Mouse (Mus musculus): ENCODE data around the gene Farp1. TPM values are rescaled to one million over a fixed set of nuclear protein-coding genes. Genes with fewer than 3 reads are reported as not detected.

Gene Farp1
- polyA plus RNA-seq, 1 experiment, result 12.4 TPM

DNA sequence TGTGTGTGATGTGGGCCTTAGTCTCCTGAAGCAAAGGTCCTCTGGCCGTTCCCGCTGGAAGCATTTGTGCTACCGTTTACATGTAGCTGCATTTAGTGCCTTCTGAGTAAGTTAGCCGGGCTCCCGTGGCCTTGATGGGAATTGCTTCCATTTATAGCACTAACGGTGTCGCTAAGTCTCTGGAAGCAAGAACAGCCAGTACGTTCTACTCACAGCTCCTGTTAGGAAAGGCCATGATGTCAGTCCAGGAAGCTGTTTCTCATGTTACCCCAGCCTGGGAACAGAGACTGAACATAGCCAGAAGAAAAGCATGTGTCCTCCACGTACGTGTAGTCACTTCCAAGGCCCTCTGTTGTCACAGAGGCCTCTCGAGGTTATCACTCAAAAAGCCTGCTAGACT lies 190.8 kb downstream of the Farp1 start:
- H3K27ac ChIP-seq (ENCODE audit: insufficient read depth, low read depth, low read length), result no peak overlapping the region
- H3K4me1 ChIP-seq (ENCODE audit: control insufficient read depth, insufficient read depth, insufficient read length, low read length), result no peaks in the 10 kb centered on the region
- H3K36me3 ChIP-seq (ENCODE audit: control insufficient read depth, insufficient read depth, low read length), result peaks cover 27% of the 10 kb centered on the region
- TF ChIP-seq CTCF (IDR thresholded peaks at IDR 0.05; ENCODE audit: extremely low read depth, insufficient read length, insufficient replicate concordance, low read depth, low read length), result no peak
- TF ChIP-seq POLR2A (IDR thresholded peaks at IDR 0.05; ENCODE audit: low read depth, low read length), result no peak
- no peaks in the 10 kb centered on the region for H3K27me3 ChIP-seq (ENCODE audit: control insufficient read depth, insufficient read depth, low read length)
- 72% methylated on average over 11 of the region's 11 CpGs for WGBS
- H3K4me3 ChIP-seq (ENCODE audit: low read depth, low read length), result no peak overlapping the region

DNA sequence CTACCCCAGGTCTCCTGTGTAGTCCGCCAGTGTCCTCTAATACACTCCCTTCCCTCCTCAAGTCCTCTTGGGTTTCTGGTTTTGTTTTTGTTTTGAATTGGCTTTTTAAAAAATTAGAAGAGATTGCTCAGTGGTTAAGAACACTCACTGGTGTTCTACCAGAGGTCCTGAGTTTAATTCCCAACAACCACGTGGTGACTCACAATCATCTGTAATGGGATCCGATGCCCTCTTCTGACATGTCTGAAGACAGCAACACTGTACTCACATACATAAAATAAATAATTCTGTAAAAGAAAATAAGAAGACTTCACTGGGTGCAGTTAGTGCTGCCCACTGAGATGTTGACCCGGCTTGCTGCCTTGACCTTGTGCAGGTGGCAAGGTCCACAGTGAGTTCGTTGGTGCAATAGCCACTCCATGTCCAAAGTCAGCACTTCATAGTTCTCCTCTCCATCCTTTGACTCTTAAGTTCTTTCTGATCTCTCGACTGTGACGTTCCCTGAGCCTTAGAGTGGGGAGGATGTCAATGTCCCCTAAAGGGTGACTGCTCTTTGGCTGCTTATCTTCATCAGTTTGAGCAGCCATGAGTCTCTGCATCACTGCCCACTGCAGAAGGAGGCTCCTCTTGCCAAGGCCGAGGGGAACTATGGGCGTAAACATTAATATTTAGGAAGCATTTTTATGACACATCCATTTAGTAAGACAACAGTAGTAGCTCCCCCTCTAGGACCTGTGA lies 194.2 kb downstream of the Farp1 start:
- Histone ChIP-seq H3K27ac (ENCODE audit: insufficient read depth, low read depth, low read length) (no peak overlapping the region), H3K4me3 (ENCODE audit: low read depth, low read length) (no peak overlapping the region), H3K27me3 (ENCODE audit: control insufficient read depth, insufficient read depth, low read length) (no peaks in the 10 kb centered on the region), H3K36me3 (ENCODE audit: control insufficient read depth, insufficient read depth, low read length) (peaks cover 30% of the 10 kb centered on the region), H3K4me1 (ENCODE audit: control insufficient read depth, insufficient read depth, insufficient read length, low read length) (no peaks in the 10 kb centered on the region)
- WGBS, result 85% methylated on average over 9 of the region's 9 CpGs
- TF ChIP-seq POLR2A (IDR thresholded peaks at IDR 0.05; ENCODE audit: low read depth, low read length) (no peak), CTCF (IDR thresholded peaks at IDR 0.05; ENCODE audit: extremely low read depth, insufficient read length, insufficient replicate concordance, low read depth, low read length) (no peak)

DNA sequence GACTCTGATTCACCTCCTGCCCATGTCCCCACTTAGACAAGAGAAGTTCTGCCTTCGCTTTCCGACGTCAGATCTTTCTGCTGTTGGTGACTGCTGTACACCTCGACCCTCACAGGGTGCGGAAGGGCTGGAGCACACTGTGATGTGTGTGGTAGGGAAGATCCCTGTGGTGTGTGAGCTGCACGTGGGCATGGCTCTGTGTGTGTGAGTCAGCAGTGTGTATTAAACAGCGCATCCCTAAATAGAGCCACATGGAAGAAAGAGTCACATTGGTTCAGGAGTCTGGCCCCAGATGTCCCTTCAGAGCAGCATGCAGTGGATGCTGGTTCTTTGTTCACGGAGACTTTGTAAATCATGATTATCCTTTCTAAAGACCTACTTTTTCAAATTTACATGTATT lies 196.2 kb downstream of the Farp1 start:
- TF ChIP-seq CTCF (IDR thresholded peaks at IDR 0.05; ENCODE audit: extremely low read depth, insufficient read length, insufficient replicate concordance, low read depth, low read length), result no peak

DNA sequence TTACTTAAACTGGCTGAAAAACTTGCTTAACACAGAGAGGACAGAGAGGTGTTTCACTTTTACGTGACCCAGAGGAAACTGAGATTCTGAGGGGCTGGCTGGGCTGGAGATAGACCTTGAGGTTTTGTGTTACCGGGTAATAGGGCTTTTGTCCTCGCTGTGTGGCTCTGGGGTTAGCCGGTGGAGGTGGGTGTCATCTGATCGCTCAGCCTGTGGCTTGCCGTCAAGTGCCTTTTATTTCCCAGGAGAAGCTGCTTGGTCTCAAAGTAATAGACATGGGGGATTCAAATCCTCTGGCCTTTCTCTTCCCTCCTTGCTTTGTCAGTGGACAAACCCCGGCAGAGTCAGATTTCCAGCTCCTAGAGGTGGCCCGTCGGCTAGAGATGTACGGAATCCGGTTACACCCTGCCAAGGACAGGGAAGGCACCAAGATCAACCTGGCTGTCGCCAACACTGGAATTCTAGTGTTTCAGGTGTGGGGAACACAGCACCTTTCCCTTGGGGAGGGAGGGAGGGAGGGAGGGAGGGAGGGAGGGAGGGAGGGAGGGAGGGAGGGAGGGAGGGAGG lies 199.8 kb downstream of the Farp1 start:
- TF ChIP-seq POLR2A (IDR thresholded peaks at IDR 0.05; ENCODE audit: low read depth, low read length) (no peak), CTCF (IDR thresholded peaks at IDR 0.05; ENCODE audit: extremely low read depth, insufficient read length, insufficient replicate concordance, low read depth, low read length) (no peak)
- Histone ChIP-seq H3K36me3 (ENCODE audit: control insufficient read depth, insufficient read depth, low read length) (peaks cover 37% of the 10 kb centered on the region), H3K4me1 (ENCODE audit: control insufficient read depth, insufficient read depth, insufficient read length, low read length) (no peaks in the 10 kb centered on the region), H3K27me3 (ENCODE audit: control insufficient read depth, insufficient read depth, low read length) (no peaks in the 10 kb centered on the region), H3K4me3 (ENCODE audit: low read depth, low read length) (no peak overlapping the region), H3K27ac (ENCODE audit: insufficient read depth, low read depth, low read length) (no peak overlapping the region)
- 85% methylated on average over 12 of the region's 12 CpGs for WGBS

More for the DNA sequence above, 196.2 kb downstream of the Farp1 start:
- Histone ChIP-seq H3K27ac (ENCODE audit: insufficient read depth, low read depth, low read length) (no peak overlapping the region), H3K36me3 (ENCODE audit: control insufficient read depth, insufficient read depth, low read length) (peaks cover 35% of the 10 kb centered on the region), H3K4me1 (ENCODE audit: control insufficient read depth, insufficient read depth, insufficient read length, low read length) (no peaks in the 10 kb centered on the region), H3K4me3 (ENCODE audit: low read depth, low read length) (no peak overlapping the region), H3K27me3 (ENCODE audit: control insufficient read depth, insufficient read depth, low read length) (no peaks in the 10 kb centered on the region)
- 96% methylated on average over 8 of the region's 8 CpGs for WGBS

DNA sequence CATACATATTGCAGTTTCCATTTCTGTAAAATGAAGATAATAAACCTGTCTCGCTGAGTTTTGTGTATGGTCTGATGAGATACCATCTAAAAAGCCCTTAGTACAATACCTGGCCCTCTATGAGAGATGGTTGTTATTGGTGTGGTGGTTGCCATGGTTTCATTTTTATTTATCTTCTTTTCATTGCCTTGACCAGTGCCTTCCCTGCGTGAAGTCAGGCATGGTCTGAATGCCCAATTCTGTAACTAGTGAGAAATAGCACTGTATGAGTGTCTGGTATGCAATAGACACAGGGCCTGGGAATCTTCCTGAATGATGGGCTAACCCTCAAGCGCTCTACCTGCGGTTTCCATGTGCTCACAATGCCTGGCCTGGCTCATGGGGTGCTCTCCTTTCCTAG lies 201.7 kb downstream of the Farp1 start:
- no peak for TF ChIP-seq CTCF (IDR thresholded peaks at IDR 0.05; ENCODE audit: extremely low read depth, insufficient read length, insufficient replicate concordance, low read depth, low read length)
- no peak for TF ChIP-seq POLR2A (IDR thresholded peaks at IDR 0.05; ENCODE audit: low read depth, low read length)
- Histone ChIP-seq H3K27me3 (ENCODE audit: control insufficient read depth, insufficient read depth, low read length) (no peaks in the 10 kb centered on the region), H3K4me1 (ENCODE audit: control insufficient read depth, insufficient read depth, insufficient read length, low read length) (no peaks in the 10 kb centered on the region), H3K27ac (ENCODE audit: insufficient read depth, low read depth, low read length) (no peak overlapping the region), H3K4me3 (ENCODE audit: low read depth, low read length) (no peak overlapping the region), H3K36me3 (ENCODE audit: control insufficient read depth, insufficient read depth, low read length) (peaks cover 34% of the 10 kb centered on the region)
- WGBS, result 87% methylated on average over 4 of the region's 4 CpGs

DNA sequence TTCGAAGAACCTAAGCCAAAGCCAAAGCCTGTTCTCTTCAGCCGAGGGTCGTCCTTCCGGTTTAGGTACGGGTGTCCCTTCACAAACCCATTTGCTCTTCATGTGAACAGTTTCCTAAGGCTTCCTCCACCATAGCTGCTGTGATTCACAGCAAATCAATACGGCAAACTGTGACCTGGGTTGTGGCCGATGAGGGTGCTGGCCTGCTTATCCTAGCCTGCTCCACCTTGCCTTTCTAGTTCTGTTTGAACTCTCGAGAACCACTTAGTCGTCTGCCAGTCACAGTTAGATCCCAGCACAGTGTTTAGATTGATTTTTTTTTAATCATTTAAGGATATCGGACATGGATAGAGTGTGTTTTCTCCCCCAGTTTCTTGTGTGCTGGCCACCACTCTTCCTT lies 203.7 kb downstream of the Farp1 start:
- Histone ChIP-seq H3K36me3 (ENCODE audit: control insufficient read depth, insufficient read depth, low read length) (peaks cover 38% of the 10 kb centered on the region), H3K4me3 (ENCODE audit: low read depth, low read length) (no peak overlapping the region), H3K27ac (ENCODE audit: insufficient read depth, low read depth, low read length) (no peak overlapping the region), H3K4me1 (ENCODE audit: control insufficient read depth, insufficient read depth, insufficient read length, low read length) (no peaks in the 10 kb centered on the region), H3K27me3 (ENCODE audit: control insufficient read depth, insufficient read depth, low read length) (no peaks in the 10 kb centered on the region)
- TF ChIP-seq POLR2A (IDR thresholded peaks at IDR 0.05; ENCODE audit: low read depth, low read length) (no peak), CTCF (IDR thresholded peaks at IDR 0.05; ENCODE audit: extremely low read depth, insufficient read length, insufficient replicate concordance, low read depth, low read length) (no peak)
- 91% methylated on average over 10 of the region's 10 CpGs for WGBS

DNA sequence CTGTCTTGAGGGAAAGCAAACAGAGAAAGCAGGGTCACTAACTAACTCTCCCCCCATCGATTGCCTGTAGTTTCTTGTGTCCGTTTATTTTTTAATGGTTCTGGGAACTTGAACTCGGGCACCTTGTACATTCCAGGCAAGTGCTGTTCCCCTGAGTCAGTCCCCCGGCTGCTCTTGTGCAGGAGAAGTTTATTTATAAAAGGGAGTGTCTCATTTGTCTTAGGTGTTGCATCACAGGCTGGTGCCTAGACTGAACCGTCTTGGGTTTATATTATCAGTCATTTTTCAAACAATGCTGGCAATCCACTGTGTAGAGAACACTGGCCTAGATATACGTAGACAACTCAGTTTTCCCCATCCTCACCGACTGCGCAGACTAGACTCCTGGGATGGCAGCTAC lies 204.4 kb downstream of the Farp1 start:
- H3K27ac ChIP-seq (ENCODE audit: insufficient read depth, low read depth, low read length), result no peak overlapping the region
- H3K36me3 ChIP-seq (ENCODE audit: control insufficient read depth, insufficient read depth, low read length), result peaks cover 39% of the 10 kb centered on the region
- no peaks in the 10 kb centered on the region for H3K4me1 ChIP-seq (ENCODE audit: control insufficient read depth, insufficient read depth, insufficient read length, low read length)
- H3K4me3 ChIP-seq (ENCODE audit: low read depth, low read length), result no peak overlapping the region
- H3K27me3 ChIP-seq (ENCODE audit: control insufficient read depth, insufficient read depth, low read length), result no peaks in the 10 kb centered on the region
- TF ChIP-seq POLR2A (IDR thresholded peaks at IDR 0.05; ENCODE audit: low read depth, low read length) (no peak), CTCF (IDR thresholded peaks at IDR 0.05; ENCODE audit: extremely low read depth, insufficient read length, insufficient replicate concordance, low read depth, low read length) (no peak)
- 59% methylated on average over 8 of the region's 8 CpGs for WGBS
